Mouse (Mus musculus) heart, embryonic 10.5 days (tissue): ENCODE data around the gene Gpsm1. TPM values are rescaled to one million over a fixed set of nuclear protein-coding genes. Genes with fewer than 3 reads are reported as not detected.

ENCODE experiments used
- DNase-seq: peaks from one replicate; pipeline ENCODE4 v3.0.0-alpha.2; 2017; ENCODE audit warnings: low spot score
- H3K27ac ChIP-seq: fragments of 300-500 bp; sonication (generic); 2 replicates; pipeline ENCODE4 v1.5.1; 2016; ENCODE audit warnings: mild to moderate bottlenecking
- H3K27me3 ChIP-seq: fragments of 300-500 bp; sonication (generic); 2 replicates; pipeline ENCODE4 v1.6.1; 2016; ENCODE audit warnings: mild to moderate bottlenecking; ENCODE audit not compliant: poor library complexity, insufficient read depth, severe bottlenecking
- H3K36me3 ChIP-seq: fragments of 300-500 bp; sonication (generic); 2 replicates; pipeline ENCODE4 v1.6.1; 2016; ENCODE audit warnings: mild to moderate bottlenecking, moderate library complexity
- H3K4me1 ChIP-seq: fragments of 300-500 bp; sonication (generic); 2 replicates; pipeline ENCODE4 v1.6.1; 2016; ENCODE audit warnings: mild to moderate bottlenecking
- H3K4me3 ChIP-seq: fragments of 300-500 bp; sonication (generic); 2 replicates; pipeline ENCODE4 v1.5.1; 2016; ENCODE audit warnings: mild to moderate bottlenecking, moderate library complexity
- H3K9me3 ChIP-seq: fragments of 300-500 bp; sonication (generic); 2 replicates; pipeline ENCODE4 v1.6.1; 2016; ENCODE audit warnings: mild to moderate bottlenecking, moderate library complexity
- WGBS: fragments of 180-500 bp; shearing (Covaris S2); methylation state at CpG from one replicate; pipeline ENCODE4 v1.1.7; 2016; 5-methylcytosine and 5-hydroxymethylcytosine counted together
- polyA plus RNA-seq: library from polyadenylated mRNA; unstranded; fragments of >200 nt; fragmentation: Nextera tagmentation; extraction: Ambion mirVana; gene quantifications from 2 replicates; pipeline ENCODE4 v1.2.1, GENCODE M21; 2016

The Gpsm1 gene
- polyA plus RNA-seq, 1 experiment from 2014 or later, result 53.9 TPM

- 0 out of 2 replicates have a peak, but pooled peaks cover under 1% of the 10 kb centered on the region for H3K9me3 ChIP-seq
- H3K27me3 ChIP-seq, result peaks cover 22% of the 10 kb centered on the region
- 28% methylated on average over 4 of the region's 4 CpGs for WGBS
- H3K27ac ChIP-seq, result peak overlapping the region; percentile 54; the same call in 1 of the 2 replicates
- no peak for DNase-seq
- H3K36me3 ChIP-seq, result no peaks in the 10 kb centered on the region
- H3K4me3 ChIP-seq, result no peak overlapping the region
- peaks cover 44% of the 10 kb centered on the region for H3K4me1 ChIP-seq
Observed at GRCm38 (mm10) chr2:26298856-26299230, 16.5 kb upstream of the Gpsm1 start.

- no peak for DNase-seq
- WGBS, result 50% methylated on average over 7 of the region's 7 CpGs
- Histone ChIP-seq H3K4me3 (no peak overlapping the region), H3K9me3 (0 out of 2 replicates have a peak, but pooled peaks cover 4% of the 10 kb centered on the region), H3K27ac (peak overlapping the region; percentile 42; the same call in 1 of the 2 replicates), H3K36me3 (no peaks in the 10 kb centered on the region), H3K27me3 (peaks cover 22% of the 10 kb centered on the region), H3K4me1 (peaks cover 44% of the 10 kb centered on the region)
Observed at GRCm38 (mm10) chr2:26299336-26299735, 16.0 kb upstream of the Gpsm1 start.

GRCm38 (mm10) chr2:26300161-26300807 lies 15.0 kb upstream of the Gpsm1 start:
- peak overlapping the region; percentile 25 for H3K4me3 ChIP-seq
- peak overlapping the region; percentile 56 for H3K27ac ChIP-seq
- 0 out of 2 replicates have a peak, but pooled peaks cover 4% of the 10 kb centered on the region for H3K9me3 ChIP-seq
- peaks cover 18% of the 10 kb centered on the region for H3K27me3 ChIP-seq
- WGBS, result 38% methylated on average over 5 of the region's 5 CpGs
- no peak for DNase-seq
- H3K36me3 ChIP-seq, result no peaks in the 10 kb centered on the region
- H3K4me1 ChIP-seq, result peaks cover 46% of the 10 kb centered on the region

GRCm38 (mm10) chr2:26300808-26301174 lies 14.5 kb upstream of the Gpsm1 start:
- 2% methylated on average over 3 of the region's 3 CpGs for WGBS

GRCm38 (mm10) chr2:26302005-26302503 lies 13.3 kb upstream of the Gpsm1 start:
- Histone ChIP-seq H3K27me3 (peaks cover 18% of the 10 kb centered on the region), H3K27ac (0 out of 2 replicates have a peak overlapping the region, but pooled peaks have one; percentile 18), H3K36me3 (no peaks in the 10 kb centered on the region), H3K4me3 (no peak overlapping the region), H3K4me1 (peaks cover 47% of the 10 kb centered on the region), H3K9me3 (0 out of 2 replicates have a peak, but pooled peaks cover 4% of the 10 kb centered on the region)
- WGBS, result 87% methylated on average over 10 of the region's 10 CpGs
- DNase-seq, result no peak

More at GRCm38 (mm10) chr2:26300808-26301174, 14.5 kb upstream of the Gpsm1 start:
- peak; percentile 92 for DNase-seq
- H3K9me3 ChIP-seq, result 0 out of 2 replicates have a peak, but pooled peaks cover 4% of the 10 kb centered on the region
- H3K4me3 ChIP-seq, result peak overlapping the region; percentile 25
- H3K4me1 ChIP-seq, result peaks cover 52% of the 10 kb centered on the region
- peak overlapping the region; percentile 56 for H3K27ac ChIP-seq
- H3K27me3 ChIP-seq, result peaks cover 18% of the 10 kb centered on the region
- H3K36me3 ChIP-seq, result no peaks in the 10 kb centered on the region

- WGBS, result 54% methylated on average over 1 of the region's 1 CpGs
Observed at GRCm38 (mm10) chr2:26304711-26305110, 10.6 kb upstream of the Gpsm1 start.

GRCm38 (mm10) chr2:26305555-26305954 lies 9.8 kb upstream of the Gpsm1 start:
- H3K9me3 ChIP-seq, result 0 out of 2 replicates have a peak, but pooled peaks cover 4% of the 10 kb centered on the region
- H3K27ac ChIP-seq, result no peak overlapping the region
- DNase-seq, result no peak
- 62% methylated on average over 2 of the region's 2 CpGs for WGBS
- H3K4me1 ChIP-seq, result peaks cover 28% of the 10 kb centered on the region
- no peak overlapping the region for H3K4me3 ChIP-seq
- H3K36me3 ChIP-seq, result no peaks in the 10 kb centered on the region
- no peaks in the 10 kb centered on the region for H3K27me3 ChIP-seq

More at GRCm38 (mm10) chr2:26304711-26305110, 10.6 kb upstream of the Gpsm1 start:
- Histone ChIP-seq H3K36me3 (no peaks in the 10 kb centered on the region), H3K4me1 (peaks cover 30% of the 10 kb centered on the region), H3K27ac (no peak overlapping the region), H3K9me3 (0 out of 2 replicates have a peak, but pooled peaks cover 4% of the 10 kb centered on the region), H3K4me3 (no peak overlapping the region), H3K27me3 (peaks cover 7% of the 10 kb centered on the region)
- no peak for DNase-seq

- Histone ChIP-seq H3K27me3 (no peaks in the 10 kb centered on the region), H3K9me3 (0 out of 2 replicates have a peak, but pooled peaks cover 4% of the 10 kb centered on the region), H3K4me1 (peaks cover 27% of the 10 kb centered on the region), H3K27ac (no peak overlapping the region), H3K36me3 (no peaks in the 10 kb centered on the region), H3K4me3 (no peak overlapping the region)
- WGBS, result 83% methylated on average over 3 of the region's 3 CpGs
- no peak for DNase-seq
Observed at GRCm38 (mm10) chr2:26306702-26307101, 8.6 kb upstream of the Gpsm1 start.

- 19% methylated on average over 10 of the region's 10 CpGs for WGBS
- Histone ChIP-seq H3K27ac (peak overlapping the region; percentile 59), H3K4me1 (peaks cover 47% of the 10 kb centered on the region), H3K36me3 (no peaks in the 10 kb centered on the region), H3K4me3 (no peak overlapping the region), H3K27me3 (no peaks in the 10 kb centered on the region), H3K9me3 (no peaks in the 10 kb centered on the region)
- no peak for DNase-seq
Observed at GRCm38 (mm10) chr2:26309739-26310138, 5.6 kb upstream of the Gpsm1 start.

GRCm38 (mm10) chr2:26311936-26312335 lies 3.4 kb upstream of the Gpsm1 start:
- WGBS, result 52% methylated on average over 5 of the region's 5 CpGs
- no peaks in the 10 kb centered on the region for H3K27me3 ChIP-seq
- no peaks in the 10 kb centered on the region for H3K9me3 ChIP-seq
- no peak overlapping the region for H3K4me3 ChIP-seq
- H3K27ac ChIP-seq, result peak overlapping the region; percentile 23; the same call in 1 of the 2 replicates
- peaks cover 62% of the 10 kb centered on the region for H3K4me1 ChIP-seq
- H3K36me3 ChIP-seq, result no peaks in the 10 kb centered on the region
- no peak for DNase-seq

- H3K27me3 ChIP-seq, result no peaks in the 10 kb centered on the region
- no peak overlapping the region for H3K4me3 ChIP-seq
- H3K4me1 ChIP-seq, result peaks cover 70% of the 10 kb centered on the region
- H3K36me3 ChIP-seq, result no peaks in the 10 kb centered on the region
- no peaks in the 10 kb centered on the region for H3K9me3 ChIP-seq
- 56% methylated on average over 2 of the region's 2 CpGs for WGBS
- H3K27ac ChIP-seq, result no peak overlapping the region
- DNase-seq, result no peak
Observed at GRCm38 (mm10) chr2:26312812-26313211, 2.5 kb upstream of the Gpsm1 start.

- Histone ChIP-seq H3K27me3 (no peaks in the 10 kb centered on the region), H3K4me3 (no peak overlapping the region), H3K27ac (peak overlapping the region; percentile 11; the same call in 1 of the 2 replicates), H3K4me1 (peaks cover 76% of the 10 kb centered on the region), H3K36me3 (0 out of 2 replicates have a peak, but pooled peaks cover under 1% of the 10 kb centered on the region), H3K9me3 (no peaks in the 10 kb centered on the region)
- no peak for DNase-seq
- 81% methylated on average over 1 of the region's 1 CpGs for whole genome bisulfite sequencing
Observed at GRCm38 (mm10) chr2:26313394-26313793, 1.9 kb upstream of the Gpsm1 start.
